Mouse (Mus musculus): ENCODE results near the gene Igf2bp1. TPM values are rescaled to one million over a fixed set of nuclear protein-coding genes. Genes with fewer than 3 reads are reported as not detected.

Igf2bp1 gene
- 10.4 and 10.8 TPM in 2 replicates for polyA plus RNA-seq (2015; fragmentation: Nextera tagmentation; extraction: Ambion mirVana)

DNA sequence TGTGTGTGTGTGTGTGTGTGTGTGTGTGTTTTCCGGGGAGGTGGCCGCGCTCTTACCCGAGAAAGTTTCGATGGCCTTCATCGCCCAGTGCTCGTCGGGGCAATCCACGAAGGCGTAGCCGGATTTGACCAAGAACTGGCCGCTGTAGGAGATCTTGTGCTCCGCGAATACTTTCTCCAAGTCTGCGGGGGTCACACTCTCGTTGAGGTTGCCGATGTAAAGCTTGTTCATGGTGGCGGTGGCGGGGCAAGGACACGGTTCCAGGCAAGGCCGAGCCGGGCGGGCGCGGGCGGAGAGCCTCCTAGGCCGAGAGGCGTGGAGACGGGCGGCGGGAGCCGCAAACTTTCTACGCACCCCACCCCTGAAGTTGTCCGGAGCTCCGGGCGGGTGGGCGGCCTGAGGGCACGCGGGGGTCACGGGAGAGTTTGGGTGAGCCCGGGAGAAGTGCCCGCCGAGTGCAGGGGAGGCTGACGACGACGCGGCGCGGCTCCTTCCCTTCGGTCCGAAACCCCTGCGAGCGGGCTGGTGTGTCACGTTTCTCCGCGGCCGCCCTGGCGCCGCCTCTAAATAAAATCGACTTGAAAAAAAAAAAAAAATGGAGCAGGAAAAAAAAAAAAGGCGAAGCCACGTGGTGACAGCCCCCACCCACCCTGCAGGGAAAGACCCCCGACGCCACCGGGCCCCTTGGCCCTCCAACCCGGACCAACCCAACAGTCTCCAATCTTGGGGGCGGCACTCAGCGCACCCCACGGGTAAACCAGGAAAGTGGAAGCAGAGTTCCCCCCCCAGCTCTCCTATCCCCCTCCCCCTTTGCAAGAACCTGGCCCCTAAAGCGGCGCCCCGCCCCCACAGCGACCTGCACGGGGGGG lies at the start of gene Igf2bp1:
TSS of gene Igf2bp1 (minus strand) at position 538 of the 869 bp plus-strand sequence.
- Histone ChIP-seq H3K4me3 (ENCODE audit: low read depth, low read length) (peak within 1 kb of the TSS; percentile 72), H3K27me3 (ENCODE audit: control insufficient read depth, insufficient read depth, low read depth, low read length) (peaks cover 46% of the 10 kb centered on the region)

DNA sequence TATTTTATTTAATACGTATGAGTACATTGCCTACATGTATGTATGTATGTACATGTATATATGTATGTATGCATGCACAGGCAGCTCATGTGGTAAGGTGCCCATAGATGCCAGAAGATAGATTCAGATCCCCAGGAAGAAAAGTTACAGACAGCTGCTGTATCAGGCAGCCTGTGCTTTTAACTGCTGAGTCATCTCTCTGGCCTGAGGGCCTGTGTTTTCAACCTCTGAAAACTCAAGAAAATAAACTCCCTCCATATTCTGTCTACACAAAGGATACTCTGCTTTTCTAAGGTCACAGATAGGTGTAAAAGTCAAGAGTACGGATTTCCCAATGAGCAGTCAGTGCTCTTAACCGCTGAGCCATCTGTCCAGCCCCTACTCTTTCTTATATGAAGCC lies 45.1 kb upstream of the Igf2bp1 start:
- no peaks in the 10 kb centered on the region for H3K9me3 ChIP-seq (replicated peaks; ENCODE audit: control insufficient read depth, low read length)
- H3K4me3 ChIP-seq (ENCODE audit: low read depth, low read length): no peak overlapping the region
- no peak overlapping the region for H3K27ac ChIP-seq (ENCODE audit: low read length)
- WGBS (ENCODE audit: insufficient replicate concordance): 87% methylated on average over 3 of the region's 3 CpGs
- no peak overlapping the region for H3K4me2 ChIP-seq (ENCODE audit: low read depth, low read length)
- no peaks in the 10 kb centered on the region for H3K27me3 ChIP-seq (ENCODE audit: control insufficient read depth, insufficient read depth, low read depth, low read length)
- ATAC-seq (ENCODE audit: low read depth): no peak
- H3K4me1 ChIP-seq (ENCODE audit: control insufficient read depth, low read depth, low read length): no peaks in the 10 kb centered on the region; the same call in 1 of the 2 replicates
- peaks cover 60% of the 10 kb centered on the region for H3K36me3 ChIP-seq (ENCODE audit: control insufficient read depth, insufficient read depth)
- H3K9ac ChIP-seq (ENCODE audit: low read depth, low read length): no peak overlapping the region

More for the DNA sequence above, at the start of gene Igf2bp1:
- WGBS (ENCODE audit: insufficient replicate concordance): under 1% methylated on average over 69 of the region's 74 CpGs
- H3K27ac ChIP-seq (ENCODE audit: low read length): peak within 1 kb of the TSS; percentile 56
- H3K4me2 ChIP-seq (ENCODE audit: low read depth, low read length): peak within 1 kb of the TSS; percentile 93
- H3K4me1 ChIP-seq (ENCODE audit: control insufficient read depth, low read depth, low read length): peaks cover 26% of the 10 kb centered on the region
- peak within 1 kb of the TSS; percentile 69 for H3K9ac ChIP-seq (ENCODE audit: low read depth, low read length)
- H3K9me3 ChIP-seq (replicated peaks; ENCODE audit: control insufficient read depth, low read length): no peaks in the 10 kb centered on the region
- ATAC-seq (ENCODE audit: low read depth): peak; percentile 49; the same call in 1 of the 2 replicates
- H3K36me3 ChIP-seq (ENCODE audit: control insufficient read depth, insufficient read depth): no peaks in the 10 kb centered on the region

DNA sequence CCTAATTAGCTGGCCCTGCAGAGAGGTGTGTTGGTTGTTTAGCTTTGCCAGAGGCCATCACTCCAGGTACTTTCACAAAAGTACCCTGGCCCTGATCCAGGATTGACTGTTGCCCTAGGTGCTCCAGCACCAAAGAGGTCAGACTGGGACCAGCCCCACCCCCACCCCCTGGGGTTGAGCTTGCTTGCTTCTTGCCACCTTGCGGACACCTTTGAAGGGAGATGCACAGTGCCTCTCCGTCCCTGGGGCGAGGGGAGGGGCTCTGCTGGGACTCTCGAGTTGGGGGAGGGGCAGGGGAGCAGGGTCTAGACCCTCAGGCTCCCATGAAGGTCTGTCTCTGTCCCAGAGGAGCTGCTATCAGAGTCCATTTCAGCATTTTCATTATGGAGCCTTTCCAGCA lies 44.2 kb upstream of the Igf2bp1 start:
- Histone ChIP-seq H3K9ac (ENCODE audit: low read depth, low read length) (no peak overlapping the region), H3K4me2 (ENCODE audit: low read depth, low read length) (no peak overlapping the region), H3K36me3 (ENCODE audit: control insufficient read depth, insufficient read depth) (peaks cover 57% of the 10 kb centered on the region), H3K9me3 (replicated peaks; ENCODE audit: control insufficient read depth, low read length) (no peaks in the 10 kb centered on the region), H3K27ac (ENCODE audit: low read length) (no peak overlapping the region), H3K4me1 (ENCODE audit: control insufficient read depth, low read depth, low read length) (no peaks in the 10 kb centered on the region; the same call in 1 of the 2 replicates), H3K27me3 (ENCODE audit: control insufficient read depth, insufficient read depth, low read depth, low read length) (no peaks in the 10 kb centered on the region), H3K4me3 (ENCODE audit: low read depth, low read length) (no peak overlapping the region)
- 74% methylated on average over 4 of the region's 4 CpGs for WGBS (ENCODE audit: insufficient replicate concordance)
- ATAC-seq (ENCODE audit: low read depth): 0 out of 2 replicates have a peak, but pooled peaks have one; percentile 21

DNA sequence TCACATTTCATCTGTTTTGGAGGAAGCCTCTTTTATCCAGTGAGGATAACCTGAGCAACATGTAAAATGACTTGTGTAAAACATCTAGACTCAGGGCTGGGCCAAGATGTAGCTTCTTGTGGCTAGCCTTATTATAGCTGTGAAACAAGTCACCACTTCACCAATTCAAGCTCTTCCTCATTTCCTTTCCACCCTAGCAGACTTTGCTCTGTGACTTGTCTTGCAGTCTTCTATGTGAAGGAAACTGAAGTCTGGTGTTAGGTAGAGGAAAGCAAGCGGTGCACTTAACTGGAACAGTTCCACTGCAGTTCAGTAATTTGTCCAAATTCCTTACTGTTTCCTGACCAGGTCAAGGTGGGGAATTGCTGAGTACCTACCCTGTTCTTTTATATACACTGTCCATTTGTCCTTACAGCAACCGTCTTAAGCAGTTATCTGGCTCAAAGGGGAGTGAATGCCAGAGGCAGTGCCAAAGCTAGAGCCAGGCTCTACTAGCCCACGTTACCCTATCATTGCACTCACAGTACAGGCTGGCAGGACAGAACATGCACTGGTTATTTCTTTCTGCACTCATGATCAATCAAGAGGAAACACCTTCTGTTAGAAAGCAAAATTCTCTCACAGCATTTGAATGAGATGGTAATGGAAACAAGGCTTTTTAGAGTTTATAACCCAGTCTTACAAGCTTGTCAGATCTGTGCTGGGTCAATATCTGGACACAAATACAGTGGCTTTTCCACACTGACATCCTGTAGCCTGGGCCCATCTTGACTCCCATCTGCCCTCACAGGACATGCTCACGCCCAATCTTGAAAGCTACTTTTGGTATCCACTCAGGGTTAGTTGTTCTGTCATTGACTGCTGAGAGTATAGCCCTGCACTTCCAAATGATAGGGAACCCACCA lies 42.0 kb upstream of the Igf2bp1 start:
- Histone ChIP-seq H3K9me3 (replicated peaks; ENCODE audit: control insufficient read depth, low read length) (no peaks in the 10 kb centered on the region), H3K4me1 (ENCODE audit: control insufficient read depth, low read depth, low read length) (no peaks in the 10 kb centered on the region; the same call in 1 of the 2 replicates), H3K27me3 (ENCODE audit: control insufficient read depth, insufficient read depth, low read depth, low read length) (no peaks in the 10 kb centered on the region), H3K36me3 (ENCODE audit: control insufficient read depth, insufficient read depth) (peaks cover 52% of the 10 kb centered on the region), H3K4me3 (ENCODE audit: low read depth, low read length) (no peak overlapping the region), H3K27ac (ENCODE audit: low read length) (no peak overlapping the region), H3K4me2 (ENCODE audit: low read depth, low read length) (no peak overlapping the region), H3K9ac (ENCODE audit: low read depth, low read length) (no peak overlapping the region)
- 74% methylated on average over 4 of the region's 4 CpGs for WGBS (ENCODE audit: insufficient replicate concordance)
- no peak for ATAC-seq (ENCODE audit: low read depth)

DNA sequence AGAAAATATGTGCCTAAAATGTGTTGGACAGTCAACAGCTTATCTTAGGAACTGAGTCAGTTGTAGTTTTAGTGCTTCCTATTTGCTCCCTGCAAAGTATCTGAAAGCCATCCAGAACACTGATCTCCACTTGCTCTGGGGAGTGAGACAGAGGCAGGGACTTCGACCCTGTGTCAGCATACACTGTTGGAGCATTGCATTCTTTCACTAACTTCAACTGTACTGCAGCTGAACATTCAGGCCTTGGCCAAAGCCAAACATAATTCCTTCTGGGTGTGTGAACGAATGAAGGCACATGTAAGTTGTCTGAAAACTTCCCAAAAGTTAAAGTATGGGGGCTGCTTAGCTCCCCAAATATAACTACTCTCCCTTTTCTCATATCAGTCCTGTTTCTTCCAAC lies 41.1 kb upstream of the Igf2bp1 start:
- Histone ChIP-seq H3K4me3 (ENCODE audit: low read depth, low read length) (no peak overlapping the region), H3K27ac (ENCODE audit: low read length) (0 out of 2 replicates have a peak overlapping the region, but pooled peaks have one; percentile 8), H3K9ac (ENCODE audit: low read depth, low read length) (no peak overlapping the region), H3K4me2 (ENCODE audit: low read depth, low read length) (no peak overlapping the region), H3K36me3 (ENCODE audit: control insufficient read depth, insufficient read depth) (peaks cover 47% of the 10 kb centered on the region), H3K4me1 (ENCODE audit: control insufficient read depth, low read depth, low read length) (no peaks in the 10 kb centered on the region; the same call in 1 of the 2 replicates), H3K9me3 (replicated peaks; ENCODE audit: control insufficient read depth, low read length) (no peaks in the 10 kb centered on the region), H3K27me3 (ENCODE audit: control insufficient read depth, insufficient read depth, low read depth, low read length) (no peaks in the 10 kb centered on the region)
- ATAC-seq (ENCODE audit: low read depth): peak; percentile 41; the same call in 1 of the 2 replicates
- 51% methylated on average over 2 of the region's 2 CpGs for WGBS (ENCODE audit: insufficient replicate concordance)

GRCm38 (mm10) chr11:96046028-96046427 lies 40.3 kb upstream of the Igf2bp1 start:
- H3K9me3 ChIP-seq (replicated peaks; ENCODE audit: control insufficient read depth, low read length): no peaks in the 10 kb centered on the region
- H3K4me2 ChIP-seq (ENCODE audit: low read depth, low read length): no peak overlapping the region
- no peak overlapping the region for H3K27ac ChIP-seq (ENCODE audit: low read length)
- 77% methylated on average over 8 of the region's 8 CpGs for WGBS (ENCODE audit: insufficient replicate concordance)
- no peak overlapping the region for H3K4me3 ChIP-seq (ENCODE audit: low read depth, low read length)
- H3K9ac ChIP-seq (ENCODE audit: low read depth, low read length): no peak overlapping the region
- no peak for ATAC-seq (ENCODE audit: low read depth)
- no peaks in the 10 kb centered on the region; the same call in 1 of the 2 replicates for H3K4me1 ChIP-seq (ENCODE audit: control insufficient read depth, low read depth, low read length)
- no peaks in the 10 kb centered on the region for H3K27me3 ChIP-seq (ENCODE audit: control insufficient read depth, insufficient read depth, low read depth, low read length)
- peaks cover 40% of the 10 kb centered on the region for H3K36me3 ChIP-seq (ENCODE audit: control insufficient read depth, insufficient read depth)

GRCm38 (mm10) chr11:96044803-96045567 lies 39.2 kb upstream of the Igf2bp1 start:
- Histone ChIP-seq H3K36me3 (ENCODE audit: control insufficient read depth, insufficient read depth) (peaks cover 31% of the 10 kb centered on the region), H3K9ac (ENCODE audit: low read depth, low read length) (no peak overlapping the region), H3K4me2 (ENCODE audit: low read depth, low read length) (no peak overlapping the region), H3K27me3 (ENCODE audit: control insufficient read depth, insufficient read depth, low read depth, low read length) (no peaks in the 10 kb centered on the region), H3K9me3 (replicated peaks; ENCODE audit: control insufficient read depth, low read length) (no peaks in the 10 kb centered on the region), H3K4me1 (ENCODE audit: control insufficient read depth, low read depth, low read length) (no peaks in the 10 kb centered on the region; the same call in 1 of the 2 replicates), H3K4me3 (ENCODE audit: low read depth, low read length) (no peak overlapping the region), H3K27ac (ENCODE audit: low read length) (no peak overlapping the region)
- no peak for ATAC-seq (ENCODE audit: low read depth)
- 80% methylated on average over 11 of the region's 11 CpGs for WGBS (ENCODE audit: insufficient replicate concordance)

DNA sequence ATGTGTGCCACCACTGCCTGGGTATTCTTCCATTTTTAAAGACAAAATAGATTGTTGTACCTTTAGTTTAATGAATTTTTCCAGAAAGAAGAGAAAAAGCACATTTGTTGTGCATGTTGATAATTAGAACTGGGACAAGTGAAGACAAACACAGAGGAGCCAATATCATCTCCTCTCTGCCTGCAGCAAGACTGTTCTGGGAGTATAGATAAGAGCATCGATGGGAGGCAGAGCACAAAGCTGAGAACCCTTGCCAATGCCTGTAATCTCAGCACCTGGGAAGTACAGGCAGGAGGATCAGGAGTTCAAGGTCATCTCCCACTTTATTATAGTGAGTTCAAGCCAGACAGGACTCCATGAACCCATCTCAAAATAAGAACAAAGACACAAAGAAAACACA lies 32.8 kb upstream of the Igf2bp1 start:
- no peak overlapping the region for H3K4me2 ChIP-seq (ENCODE audit: low read depth, low read length)
- H3K9ac ChIP-seq (ENCODE audit: low read depth, low read length): no peak overlapping the region
- no peak overlapping the region for H3K4me3 ChIP-seq (ENCODE audit: low read depth, low read length)
- peaks cover 25% of the 10 kb centered on the region for H3K4me1 ChIP-seq (ENCODE audit: control insufficient read depth, low read depth, low read length)
- peaks cover 6% of the 10 kb centered on the region for H3K36me3 ChIP-seq (ENCODE audit: control insufficient read depth, insufficient read depth)
- H3K9me3 ChIP-seq (replicated peaks; ENCODE audit: control insufficient read depth, low read length): no peaks in the 10 kb centered on the region
- WGBS (ENCODE audit: insufficient replicate concordance): 14% methylated on average over 1 of the region's 1 CpGs
- peak overlapping the region; percentile 17; the same call in 1 of the 2 replicates for H3K27ac ChIP-seq (ENCODE audit: low read length)
- ATAC-seq (ENCODE audit: low read depth): no peak
- no peaks in the 10 kb centered on the region for H3K27me3 ChIP-seq (ENCODE audit: control insufficient read depth, insufficient read depth, low read depth, low read length)

Data from liver, embryonic 16.5 days (tissue).